Mouse (Mus musculus): ENCODE measurements around the gene Plekha8. TPM values are rescaled to one million over a fixed set of nuclear protein-coding genes. Genes with fewer than 3 reads are reported as not detected.

Gene Plekha8
- polyA plus RNA-seq, 1 experiment, result 6.5 TPM

- WGBS, result 76% methylated on average over 3 of the region's 3 CpGs
- Histone ChIP-seq H3K27ac (ENCODE audit: insufficient read depth, low read depth, low read length) (no peak overlapping the region), H3K27me3 (replicated peaks; ENCODE audit: control insufficient read depth, insufficient read depth, low read length) (no peaks in the 10 kb centered on the region), H3K4me3 (ENCODE audit: insufficient read depth, low read depth, low read length) (no peak overlapping the region), H3K4me1 (ENCODE audit: control insufficient read depth, insufficient read depth, low read length) (no peaks in the 10 kb centered on the region; the same call in 1 of the 2 replicates), H3K36me3 (ENCODE audit: control insufficient read depth, insufficient read depth, low read length) (no peaks in the 10 kb centered on the region)
- DNase-seq, result no peak
- TF ChIP-seq POLR2A (IDR thresholded peaks at IDR 0.05; ENCODE audit: low read depth, low read length) (no peak), CTCF (conservative IDR thresholded peaks at IDR 0.05; ENCODE audit: insufficient read depth, insufficient read length, low read depth, low read length) (no peak)
Measured at GRCm38 (mm10) chr6:54565012-54565411, 29.9 kb upstream of the Plekha8 start.

DNA sequence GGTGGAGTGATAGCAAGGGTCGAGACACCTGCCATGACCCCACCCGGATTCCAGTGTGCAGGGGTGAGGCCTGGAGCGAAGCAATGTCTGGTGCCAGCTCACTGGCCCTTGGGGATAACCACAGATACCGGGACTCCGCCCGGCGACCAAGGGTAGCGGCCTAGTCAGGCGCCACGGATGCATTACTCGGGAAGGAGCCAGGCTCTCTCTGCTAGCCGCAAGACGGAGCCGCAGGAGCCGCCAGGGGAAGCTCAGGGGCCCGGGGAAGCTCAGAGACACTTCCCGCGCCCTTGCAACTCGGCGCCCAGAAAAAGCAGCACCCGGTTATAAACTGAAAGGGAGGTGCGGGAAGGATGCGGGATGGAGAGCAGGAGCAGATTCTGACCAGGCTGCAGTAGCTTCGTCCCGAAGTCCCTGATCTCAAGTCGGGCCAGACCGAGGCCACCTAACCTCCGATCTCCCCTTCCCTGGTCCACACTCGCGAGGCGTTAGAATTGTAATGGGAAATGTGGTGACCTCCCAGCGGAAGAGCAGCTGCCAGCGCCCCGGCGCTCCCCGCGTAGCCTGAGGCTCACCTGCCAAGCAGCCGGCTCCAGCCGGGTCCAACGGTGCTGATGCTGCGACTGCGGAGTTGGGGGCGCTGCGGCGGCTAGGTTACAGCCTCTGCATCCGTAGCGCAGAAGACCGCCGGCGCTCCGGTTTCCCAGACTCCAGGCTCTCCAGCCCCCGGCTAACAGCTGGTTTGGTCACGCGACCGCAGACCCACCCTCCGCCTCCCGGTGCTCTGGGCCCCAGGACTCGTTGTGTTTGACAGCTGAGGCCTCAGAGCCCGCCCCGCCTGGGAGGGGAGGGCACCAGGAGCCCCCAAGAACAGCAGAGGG lies 29.0 kb upstream of the Plekha8 start, which contains the start of gene Scrn1:
Scrn1 (minus strand) TSS at position 825 of the 881 bp plus-strand sequence.
- Histone ChIP-seq H3K27ac (ENCODE audit: insufficient read depth, low read depth, low read length) (no peak within 1 kb of the TSS), H3K4me1 (ENCODE audit: control insufficient read depth, insufficient read depth, low read length) (no peaks in the 10 kb centered on the region; the same call in 1 of the 2 replicates), H3K27me3 (replicated peaks; ENCODE audit: control insufficient read depth, insufficient read depth, low read length) (no peaks in the 10 kb centered on the region), H3K36me3 (ENCODE audit: control insufficient read depth, insufficient read depth, low read length) (no peaks in the 10 kb centered on the region), H3K4me3 (ENCODE audit: insufficient read depth, low read depth, low read length) (peak within 1 kb of the TSS; percentile 50)
- TF ChIP-seq CTCF (conservative IDR thresholded peaks at IDR 0.05; ENCODE audit: insufficient read depth, insufficient read length, low read depth, low read length) (no peak), POLR2A (IDR thresholded peaks at IDR 0.05; ENCODE audit: low read depth, low read length) (no peak)
- 4% methylated on average over 60 of the region's 60 CpGs for WGBS
- peak; percentile 20 for DNase-seq

GRCm38 (mm10) chr6:54566546-54566919 lies 28.4 kb upstream of the Plekha8 start:
- H3K4me3 ChIP-seq (ENCODE audit: insufficient read depth, low read depth, low read length), result peak overlapping the region; percentile 50
- no peak overlapping the region for H3K27ac ChIP-seq (ENCODE audit: insufficient read depth, low read depth, low read length)
- no peaks in the 10 kb centered on the region for H3K36me3 ChIP-seq (ENCODE audit: control insufficient read depth, insufficient read depth, low read length)
- TF ChIP-seq POLR2A (IDR thresholded peaks at IDR 0.05; ENCODE audit: low read depth, low read length) (no peak), CTCF (conservative IDR thresholded peaks at IDR 0.05; ENCODE audit: insufficient read depth, insufficient read length, low read depth, low read length) (no peak)
- no peak for DNase-seq
- 14% methylated on average over 6 of the region's 6 CpGs for WGBS
- H3K4me1 ChIP-seq (ENCODE audit: control insufficient read depth, insufficient read depth, low read length), result no peaks in the 10 kb centered on the region; the same call in 1 of the 2 replicates
- H3K27me3 ChIP-seq (replicated peaks; ENCODE audit: control insufficient read depth, insufficient read depth, low read length), result no peaks in the 10 kb centered on the region

DNA sequence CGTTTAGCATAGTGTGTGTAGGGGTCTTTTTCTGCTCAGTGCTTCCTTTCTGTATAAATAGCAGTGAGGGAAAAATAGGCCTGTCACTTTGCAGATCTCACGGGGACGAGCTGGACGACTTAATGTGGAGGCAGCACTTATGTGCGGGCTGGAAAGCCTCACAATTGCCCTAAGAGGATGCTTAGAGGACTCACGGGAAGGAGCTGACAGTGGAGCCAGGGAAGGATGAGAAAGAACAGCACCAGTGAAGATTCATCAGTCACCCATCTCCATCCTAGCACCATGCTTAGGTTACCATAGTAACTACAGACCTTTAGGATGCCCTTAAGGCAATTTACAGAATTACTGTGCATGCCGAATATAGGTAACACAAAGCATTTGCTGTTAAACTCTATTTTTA lies 25.1 kb upstream of the Plekha8 start:
- WGBS, result 70% methylated on average over 7 of the region's 7 CpGs
- no peak for TF ChIP-seq POLR2A (IDR thresholded peaks at IDR 0.05; ENCODE audit: low read depth, low read length)
- no peak for TF ChIP-seq CTCF (conservative IDR thresholded peaks at IDR 0.05; ENCODE audit: insufficient read depth, insufficient read length, low read depth, low read length)
- Histone ChIP-seq H3K27ac (ENCODE audit: insufficient read depth, low read depth, low read length) (no peak overlapping the region), H3K4me3 (ENCODE audit: insufficient read depth, low read depth, low read length) (no peak overlapping the region), H3K36me3 (ENCODE audit: control insufficient read depth, insufficient read depth, low read length) (no peaks in the 10 kb centered on the region), H3K27me3 (replicated peaks; ENCODE audit: control insufficient read depth, insufficient read depth, low read length) (no peaks in the 10 kb centered on the region; the same call in 1 of the 2 replicates), H3K4me1 (ENCODE audit: control insufficient read depth, insufficient read depth, low read length) (no peaks in the 10 kb centered on the region; the same call in 1 of the 2 replicates)
- DNase-seq, result no peak

GRCm38 (mm10) chr6:54573218-54573955 lies 21.5 kb upstream of the Plekha8 start:
- TF ChIP-seq CTCF (conservative IDR thresholded peaks at IDR 0.05; ENCODE audit: insufficient read depth, insufficient read length, low read depth, low read length), result no peak
- TF ChIP-seq POLR2A (IDR thresholded peaks at IDR 0.05; ENCODE audit: low read depth, low read length), result no peak
- no peak overlapping the region for H3K4me3 ChIP-seq (ENCODE audit: insufficient read depth, low read depth, low read length)
- 24% methylated on average over 6 of the region's 6 CpGs for WGBS

DNA sequence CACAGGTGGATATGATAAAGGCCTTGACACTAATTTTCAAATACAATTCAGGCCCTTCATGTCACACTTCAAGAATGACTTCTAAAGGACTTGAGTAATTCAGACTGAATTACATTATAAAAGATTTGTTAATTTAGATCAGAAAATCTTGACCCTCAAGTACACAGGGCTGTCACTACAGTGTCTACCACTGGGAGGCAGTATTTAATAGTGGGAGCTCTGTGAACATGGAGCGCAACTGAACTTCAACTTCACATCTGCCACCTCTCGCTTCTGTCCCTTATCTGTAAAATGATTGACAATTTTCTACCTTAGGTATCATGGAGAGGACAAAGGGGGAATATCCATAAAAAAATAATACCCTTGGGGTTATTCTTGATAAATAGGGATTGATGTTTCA lies 8.7 kb upstream of the Plekha8 start:
- Histone ChIP-seq H3K36me3 (ENCODE audit: control insufficient read depth, insufficient read depth, low read length) (peaks cover 2% of the 10 kb centered on the region), H3K4me3 (ENCODE audit: insufficient read depth, low read depth, low read length) (no peak overlapping the region), H3K27ac (ENCODE audit: insufficient read depth, low read depth, low read length) (no peak overlapping the region), H3K4me1 (ENCODE audit: control insufficient read depth, insufficient read depth, low read length) (no peaks in the 10 kb centered on the region; the same call in 1 of the 2 replicates), H3K27me3 (replicated peaks; ENCODE audit: control insufficient read depth, insufficient read depth, low read length) (no peaks in the 10 kb centered on the region)
- TF ChIP-seq CTCF (conservative IDR thresholded peaks at IDR 0.05; ENCODE audit: insufficient read depth, insufficient read length, low read depth, low read length), result peak; percentile 67
- no peak for TF ChIP-seq POLR2A (IDR thresholded peaks at IDR 0.05; ENCODE audit: low read depth, low read length)
- WGBS, result 21% methylated on average over 2 of the region's 2 CpGs
- peak; percentile 69 for DNase-seq

More at GRCm38 (mm10) chr6:54573218-54573955, 21.5 kb upstream of the Plekha8 start:
- Histone ChIP-seq H3K4me1 (ENCODE audit: control insufficient read depth, insufficient read depth, low read length) (no peaks in the 10 kb centered on the region), H3K36me3 (ENCODE audit: control insufficient read depth, insufficient read depth, low read length) (no peaks in the 10 kb centered on the region), H3K27me3 (replicated peaks; ENCODE audit: control insufficient read depth, insufficient read depth, low read length) (no peaks in the 10 kb centered on the region; the same call in 1 of the 2 replicates), H3K27ac (ENCODE audit: insufficient read depth, low read depth, low read length) (no peak overlapping the region)
- DNase-seq, result no peak
